Mouse (Mus musculus) neural tube, embryonic 14.5 days (tissue): Measurements from ENCODE around the gene Stat1. TPM values are rescaled to one million over a fixed set of nuclear protein-coding genes. Genes with fewer than 3 reads are reported as not detected.
A peak's percentile ranks its signal among the peaks of the same experiment; 100 is the strongest.

Experiments used
- ATAC-seq: fragments of 200-750 bp; cut with Nextera tagmentation; 2 replicates; pipeline ENCODE4 v1.8.0; 2017; ENCODE audit warnings: low read depth, mild to moderate bottlenecking, moderate TSS enrichment, moderate library complexity
- H3K27ac ChIP-seq: fragments of 300-500 bp; sonication (generic); 2 replicates; pipeline ENCODE4 v1.5.1; 2014; ENCODE audit warnings: low read depth, mild to moderate bottlenecking, control low read depth, low read length, moderate library complexity, mixed read lengths
- H3K27me3 ChIP-seq: fragments of 300-500 bp; sonication (generic); 2 replicates; pipeline ENCODE4 v1.6.1; 2014; ENCODE audit warnings: low read length; ENCODE audit not compliant: control insufficient read depth, insufficient read depth
- H3K36me3 ChIP-seq: fragments of 300-500 bp; sonication (generic); 2 replicates; pipeline ENCODE4 v1.6.1; 2014; ENCODE audit warnings: low read length, mixed read lengths; ENCODE audit not compliant: control insufficient read depth, insufficient read depth
- H3K4me1 ChIP-seq: fragments of 300-500 bp; sonication (generic); 2 replicates; pipeline ENCODE4 v1.6.1; 2014; ENCODE audit warnings: low read length; ENCODE audit not compliant: control insufficient read depth, insufficient read depth
- H3K4me2 ChIP-seq: fragments of 300-500 bp; sonication (generic); 2 replicates; pipeline ENCODE4 v1.6.1; 2014; ENCODE audit warnings: mild to moderate bottlenecking, low read depth, low read length, control low read depth
- H3K4me3 ChIP-seq: fragments of 300-500 bp; sonication (generic); 2 replicates; pipeline ENCODE4 v1.5.1; 2014; ENCODE audit warnings: low read depth, low read length, control low read depth, mixed read lengths
- H3K9ac ChIP-seq: fragments of 300-500 bp; sonication (generic); replicated peaks from 2 replicates; pipeline ENCODE4 v1.6.1; 2014; ENCODE audit warnings: low read depth, mild to moderate bottlenecking, control low read depth, low read length, mixed read lengths
- H3K9me3 ChIP-seq: fragments of 300-500 bp; sonication (generic); 2 replicates; pipeline ENCODE4 v1.6.1; 2016; ENCODE audit warnings: low read length; ENCODE audit not compliant: control insufficient read depth
- WGBS: fragments of 180-500 bp; shearing (Covaris S2); extraction: QIAGEN DNeasy Blood & Tissue Kit; methylation state at CpG from one replicate; pipeline ENCODE4 v1.1.7; 2014; 5-methylcytosine and 5-hydroxymethylcytosine counted together
- polyA plus RNA-seq: library from polyadenylated mRNA; unstranded; fragments of >200 nt; fragmentation: Nextera tagmentation; extraction: Ambion mirVana; gene quantifications from 2 replicates; pipeline ENCODE4 v1.2.1, GENCODE M21; 2014

The Stat1 gene
- polyA plus RNA-seq, 1 experiment from 2014 or later: 13.1 TPM

DNA sequence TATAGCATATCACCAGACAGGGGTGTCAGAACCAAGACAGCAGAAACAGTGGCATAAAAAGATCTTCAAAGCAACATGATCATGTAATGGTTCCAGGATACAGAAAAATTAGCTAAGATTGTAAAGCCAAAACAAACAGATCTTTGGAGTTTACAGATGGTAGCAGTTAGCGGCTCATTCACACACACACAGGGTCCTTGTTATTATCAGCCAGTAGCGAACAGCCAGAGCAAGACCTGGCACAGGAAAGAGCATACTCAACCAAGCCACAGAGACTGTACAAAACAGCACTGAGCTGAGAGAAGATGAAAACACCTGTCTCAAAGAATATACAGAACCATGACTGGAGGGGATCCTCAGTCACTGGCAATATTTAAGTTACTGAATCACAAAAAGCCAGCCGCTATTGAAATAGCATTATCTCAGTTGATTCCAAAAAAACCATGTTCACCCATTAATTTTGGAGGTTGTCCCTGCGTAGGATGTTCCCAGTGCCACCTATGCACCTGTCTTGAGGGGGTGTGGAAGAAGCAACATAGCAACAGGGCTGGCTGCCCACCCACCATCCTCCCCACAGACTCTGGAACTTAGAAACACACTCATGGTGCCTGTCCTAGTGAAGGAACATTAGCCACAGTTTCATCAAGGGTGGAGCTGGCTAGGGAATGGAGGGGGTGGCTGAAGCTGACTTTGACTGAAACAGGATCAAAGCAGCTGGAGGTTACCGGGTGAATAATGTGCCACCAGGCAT lies 44.6 kb downstream of the Stat1 start:
- Histone ChIP-seq H3K9ac (no peak overlapping the region), H3K4me1 (no peaks in the 10 kb centered on the region), H3K9me3 (no peaks in the 10 kb centered on the region), H3K36me3 (no peaks in the 10 kb centered on the region), H3K27ac (no peak overlapping the region), H3K4me2 (no peak overlapping the region), H3K4me3 (no peak overlapping the region), H3K27me3 (no peaks in the 10 kb centered on the region)
- 93% methylated on average over 5 of the region's 5 CpGs for WGBS
- ATAC-seq: no peak

DNA sequence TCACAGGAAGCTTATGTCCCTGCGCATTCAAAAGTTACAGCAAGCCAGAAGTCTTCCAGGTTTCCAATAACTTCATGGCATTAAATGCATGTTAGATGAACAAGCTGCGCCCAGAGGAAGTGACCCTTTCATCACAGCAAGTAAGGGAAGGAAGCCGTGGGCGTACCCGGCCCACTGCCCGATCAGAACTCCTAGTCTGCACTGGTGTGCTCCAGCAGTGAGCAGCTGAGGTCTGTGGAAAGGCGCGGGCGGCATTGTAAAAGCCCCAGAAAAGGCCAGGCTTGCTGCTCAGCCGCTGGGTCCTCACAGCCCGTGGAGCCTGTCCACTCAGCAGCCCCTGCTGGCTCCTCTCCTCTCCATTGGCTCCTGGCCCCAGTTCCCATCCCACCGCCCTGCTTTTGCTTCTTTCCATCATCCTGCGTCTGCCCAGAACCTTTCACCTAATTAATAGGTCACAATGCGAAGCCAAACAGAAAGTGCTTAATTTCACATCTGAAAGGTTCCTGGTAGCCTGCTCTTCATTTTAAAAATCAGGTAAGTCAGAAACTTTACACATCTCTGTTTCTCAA lies 47.5 kb downstream of the Stat1 start:
- Histone ChIP-seq H3K36me3 (no peaks in the 10 kb centered on the region), H3K4me3 (no peak overlapping the region), H3K27me3 (no peaks in the 10 kb centered on the region), H3K9ac (no peak overlapping the region), H3K27ac (no peak overlapping the region), H3K4me1 (no peaks in the 10 kb centered on the region), H3K4me2 (no peak overlapping the region), H3K9me3 (no peaks in the 10 kb centered on the region)
- no peak for ATAC-seq
- WGBS: 71% methylated on average over 14 of the region's 14 CpGs

DNA sequence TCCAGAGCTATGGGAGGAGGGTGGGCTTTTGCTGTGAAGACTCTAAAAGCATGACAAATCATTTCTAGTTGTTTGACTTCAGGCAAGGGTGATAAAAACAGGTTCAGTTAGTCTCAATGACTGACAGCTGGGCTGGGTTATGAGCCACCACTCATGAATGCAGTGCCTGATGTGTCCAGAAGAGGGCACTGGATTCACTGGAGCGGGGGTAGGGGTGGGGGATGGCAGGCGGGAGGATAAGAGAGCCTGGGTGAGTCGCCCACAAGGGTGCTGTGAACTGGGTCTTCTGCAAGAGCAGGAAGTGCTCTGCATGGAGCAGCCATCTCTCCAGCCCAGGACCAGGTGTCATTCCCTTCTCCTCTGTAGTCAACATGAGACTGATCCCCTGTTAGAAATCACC lies 50.8 kb downstream of the Stat1 start:
- H3K9me3 ChIP-seq: no peaks in the 10 kb centered on the region
- H3K9ac ChIP-seq: no peak overlapping the region
- WGBS: 8% methylated on average over 3 of the region's 3 CpGs
- ATAC-seq: peak; percentile 42; the same call in 1 of the 2 replicates
- H3K27me3 ChIP-seq: no peaks in the 10 kb centered on the region
- H3K4me1 ChIP-seq: no peaks in the 10 kb centered on the region
- no peak overlapping the region for H3K4me3 ChIP-seq
- H3K36me3 ChIP-seq: no peaks in the 10 kb centered on the region
- no peak overlapping the region for H3K4me2 ChIP-seq
- H3K27ac ChIP-seq: no peak overlapping the region

DNA sequence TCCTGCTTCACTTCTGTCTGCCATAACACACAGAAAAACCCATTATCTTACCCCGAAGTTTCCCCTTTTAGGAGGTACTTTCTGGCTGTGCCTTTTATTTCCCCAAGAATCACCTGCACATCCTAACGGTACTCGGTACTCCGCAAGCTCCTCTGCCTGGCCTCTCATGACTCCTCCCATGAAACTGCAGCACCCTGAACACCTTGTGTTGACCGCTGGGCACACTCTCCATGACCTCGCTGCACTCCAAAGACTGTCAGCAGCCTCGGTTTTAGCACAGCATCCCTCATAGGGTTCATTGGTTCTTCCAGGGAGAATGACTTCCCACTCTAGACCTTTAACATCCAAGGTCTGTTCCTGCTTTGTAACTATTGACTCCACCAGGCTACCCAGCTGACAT lies 51.5 kb downstream of the Stat1 start:
- Histone ChIP-seq H3K9ac (no peak overlapping the region), H3K27me3 (no peaks in the 10 kb centered on the region), H3K9me3 (no peaks in the 10 kb centered on the region), H3K27ac (no peak overlapping the region), H3K4me3 (no peak overlapping the region), H3K4me2 (no peak overlapping the region), H3K4me1 (no peaks in the 10 kb centered on the region), H3K36me3 (no peaks in the 10 kb centered on the region)
- no peak for ATAC-seq
- 71% methylated on average over 7 of the region's 7 CpGs for WGBS

DNA sequence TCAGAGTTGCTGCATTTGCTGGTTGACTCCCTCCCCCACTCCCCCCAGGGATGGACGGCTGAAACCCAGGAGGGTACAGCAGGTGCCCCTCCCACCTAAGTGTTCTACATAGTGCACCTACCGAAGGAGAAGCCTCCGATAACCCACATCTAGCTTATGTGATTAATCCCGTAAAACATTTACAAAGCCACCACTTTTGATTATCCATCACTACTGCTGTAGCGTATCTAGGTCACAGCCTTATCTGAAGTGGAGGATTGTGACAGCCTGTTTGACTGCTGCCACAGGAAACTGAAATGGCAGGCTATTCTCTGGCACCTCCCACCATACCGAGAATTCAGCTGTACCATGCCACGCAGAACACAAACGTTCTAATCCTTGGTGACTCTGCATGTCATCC lies 52.0 kb downstream of the Stat1 start:
- Histone ChIP-seq H3K4me1 (no peaks in the 10 kb centered on the region), H3K36me3 (no peaks in the 10 kb centered on the region), H3K4me2 (no peak overlapping the region), H3K27me3 (no peaks in the 10 kb centered on the region), H3K27ac (no peak overlapping the region), H3K9me3 (no peaks in the 10 kb centered on the region), H3K9ac (no peak overlapping the region), H3K4me3 (no peak overlapping the region)
- WGBS: 84% methylated on average over 8 of the region's 8 CpGs
- no peak for ATAC-seq

DNA sequence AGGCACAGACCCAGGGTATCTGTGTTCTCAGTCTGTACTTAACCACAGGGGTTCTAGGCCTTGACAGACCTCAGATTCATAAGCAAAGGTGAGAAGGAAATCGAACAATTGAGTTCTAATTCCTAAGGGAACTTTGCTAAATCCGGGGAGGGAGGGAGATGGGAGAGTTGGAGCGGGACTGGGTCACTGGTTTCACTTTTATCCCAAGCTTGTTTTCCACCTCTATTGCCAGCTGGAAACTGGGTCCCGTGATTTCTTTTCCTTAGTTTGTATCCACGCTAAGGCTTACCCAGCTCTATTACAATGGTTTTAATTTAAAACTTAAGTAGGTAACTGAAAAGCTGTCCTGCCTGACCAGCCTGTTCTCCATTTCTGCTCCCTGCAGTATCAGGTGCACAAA lies 56.1 kb downstream of the Stat1 start:
- Histone ChIP-seq H3K27ac (no peak overlapping the region), H3K36me3 (no peaks in the 10 kb centered on the region), H3K4me2 (no peak overlapping the region), H3K9me3 (no peaks in the 10 kb centered on the region), H3K4me1 (no peaks in the 10 kb centered on the region), H3K27me3 (no peaks in the 10 kb centered on the region), H3K4me3 (no peak overlapping the region), H3K9ac (no peak overlapping the region)
- 77% methylated on average over 5 of the region's 5 CpGs for WGBS
- ATAC-seq: no peak

DNA sequence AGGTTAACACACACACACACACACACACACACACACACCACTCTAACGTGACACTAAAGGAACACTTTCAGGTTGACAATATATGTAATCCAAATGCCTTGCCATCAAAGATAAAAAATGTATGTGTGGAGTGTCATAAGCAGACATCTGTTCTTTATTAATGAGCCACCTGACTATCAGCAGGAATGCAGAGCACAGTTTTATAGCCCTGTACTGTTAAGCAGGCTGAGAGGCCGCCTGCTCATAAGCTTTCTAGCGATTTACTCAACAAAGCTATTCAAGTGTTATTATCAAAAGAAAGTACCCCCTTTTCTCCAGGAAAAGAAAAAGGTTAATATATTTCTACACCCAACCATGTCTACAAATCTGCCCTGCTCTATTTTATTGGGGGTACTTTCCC lies 56.7 kb downstream of the Stat1 start:
- Histone ChIP-seq H3K36me3 (no peaks in the 10 kb centered on the region), H3K4me2 (no peak overlapping the region), H3K4me3 (no peak overlapping the region), H3K4me1 (no peaks in the 10 kb centered on the region), H3K27ac (no peak overlapping the region), H3K9ac (no peak overlapping the region), H3K9me3 (no peaks in the 10 kb centered on the region), H3K27me3 (no peaks in the 10 kb centered on the region)
- 59% methylated on average over 3 of the region's 3 CpGs for WGBS
- 0 out of 2 replicates have a peak, but pooled peaks have one; percentile 50 for ATAC-seq

DNA sequence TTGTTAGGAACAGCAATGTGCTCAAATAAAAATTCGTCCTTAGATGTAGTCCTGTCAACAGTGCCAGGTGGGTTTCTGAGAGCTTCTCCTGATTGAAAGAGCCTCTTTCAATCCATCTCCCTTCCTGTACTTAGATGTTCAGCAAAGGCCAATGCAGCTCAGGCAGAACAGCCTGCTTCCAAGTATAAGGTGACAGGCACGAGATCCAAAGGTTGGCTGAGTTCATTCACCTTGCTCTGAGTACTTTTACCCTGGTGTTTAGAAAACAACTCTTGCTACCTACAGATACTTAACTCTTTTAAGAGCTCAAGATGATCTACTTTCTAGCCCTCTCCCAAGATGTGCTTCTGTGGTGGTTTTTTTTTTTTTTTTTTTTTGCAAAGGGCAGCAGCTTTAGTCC lies 57.8 kb downstream of the Stat1 start:
- H3K9me3 ChIP-seq: no peaks in the 10 kb centered on the region
- no peak overlapping the region for H3K4me3 ChIP-seq
- no peak overlapping the region for H3K27ac ChIP-seq
- 82% methylated on average over 2 of the region's 2 CpGs for WGBS
- no peaks in the 10 kb centered on the region for H3K27me3 ChIP-seq
- H3K4me2 ChIP-seq: no peak overlapping the region
- no peaks in the 10 kb centered on the region for H3K36me3 ChIP-seq
- no peaks in the 10 kb centered on the region for H3K4me1 ChIP-seq
- no peak for ATAC-seq
- no peak overlapping the region for H3K9ac ChIP-seq

DNA sequence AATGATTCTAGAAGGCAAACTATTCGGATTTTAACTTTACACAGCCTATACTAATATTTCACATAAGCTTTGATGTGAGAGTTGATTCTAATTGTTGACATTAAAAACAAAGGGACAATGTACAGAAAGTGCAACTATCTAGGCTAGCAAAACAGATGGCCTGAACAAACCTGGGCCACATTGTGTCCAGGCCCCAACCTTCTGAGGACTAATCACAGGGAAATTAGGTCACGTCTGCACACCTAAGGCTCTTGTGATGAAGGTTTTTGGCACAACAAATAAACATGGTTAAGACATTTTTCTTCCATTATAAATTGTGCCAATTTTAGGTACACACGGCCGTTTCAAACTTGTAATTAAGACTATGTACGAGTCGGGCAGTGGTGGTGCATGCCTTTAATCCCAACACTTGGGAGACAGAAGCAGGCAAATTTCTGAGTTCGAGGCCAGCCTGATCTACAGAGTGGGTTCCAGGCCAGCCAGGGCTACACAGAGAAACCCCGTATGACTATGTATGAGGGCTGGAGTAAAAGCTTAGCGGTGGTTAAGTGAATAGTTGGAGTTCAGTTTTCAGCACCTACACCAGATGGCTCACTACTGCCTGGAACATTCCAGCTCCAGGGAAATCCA lies 60.8 kb downstream of the Stat1 start:
- Histone ChIP-seq H3K27ac (no peak overlapping the region), H3K36me3 (no peaks in the 10 kb centered on the region), H3K4me1 (no peaks in the 10 kb centered on the region), H3K4me2 (no peak overlapping the region), H3K9me3 (no peaks in the 10 kb centered on the region), H3K4me3 (no peak overlapping the region), H3K9ac (no peak overlapping the region), H3K27me3 (no peaks in the 10 kb centered on the region)
- ATAC-seq: no peak
- 95% methylated on average over 9 of the region's 9 CpGs for WGBS
